19 mouse cellular contexts compared by ENCODE assay signal in the genomic region with DNA sequence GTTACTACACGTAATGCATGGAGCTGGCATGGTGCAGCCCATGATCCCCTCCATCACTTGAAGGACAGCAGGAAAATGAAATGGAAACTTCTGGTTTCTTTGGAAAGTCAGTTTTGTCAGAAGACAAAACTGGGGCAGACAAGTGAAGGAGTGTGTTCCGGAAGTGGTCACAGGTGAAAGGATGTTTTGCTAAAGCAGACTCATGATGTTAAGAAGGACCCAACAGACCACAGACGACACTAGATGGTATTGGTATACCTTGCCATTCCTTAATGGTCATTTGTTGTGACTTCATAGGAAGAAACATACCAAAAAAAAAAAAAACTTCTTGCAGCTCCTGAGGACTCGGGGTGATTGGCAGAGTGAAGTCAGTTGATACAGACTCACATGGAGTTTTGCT. TPM values are rescaled to one million over a fixed set of nuclear protein-coding genes. Genes with fewer than 3 reads are reported as not detected.
DNase-seq lines count a peak whose midpoint lies in the region; ATAC-seq and TF ChIP-seq lines count a peak whose summit lies in the region.
"Had no signal": no experiment of that assay in that cellular context is flagged by ENCODE, and none has a peak within 500 bp of the region (broad histone marks: within the 10 kb centered on the region; RNA-seq: fewer than 3 reads in every experiment).

No protein-coding gene starts in this region.

- H3K27me3 ChIP-seq in heart, embryonic 13.5 days (replicated peaks), result no peaks in the 10 kb centered on the region
- H3K27me3 ChIP-seq in megakaryocyte, embryonic 14.5 days (replicated peaks), result no peaks in the 10 kb centered on the region
- H3K27me3 ChIP-seq: embryonic facial prominence, embryonic 12.5 days; limb, embryonic 13.5 days; lung, embryonic 15.5 days; neural tube, embryonic 15.5 days had no signal

- 80% methylated on average over 4 of the region's 4 CpGs for WGBS in heart, embryonic 13.5 days
- WGBS in olfactory bulb, adult 2 months, result 82% methylated on average over 4 of the region's 4 CpGs

- no peak overlapping the region for H3K9ac ChIP-seq in heart, embryonic 13.5 days
- H3K9ac ChIP-seq: embryonic facial prominence, embryonic 12.5 days; hindbrain, embryonic 14.5 days; limb, embryonic 13.5 days; lung, embryonic 15.5 days; neural tube, embryonic 15.5 days had no signal

- H3K4me2 ChIP-seq in heart, embryonic 13.5 days, result peak overlapping the region; percentile 3; the same call in 1 of the 2 replicates
- H3K4me2 ChIP-seq: embryonic facial prominence, embryonic 12.5 days; hindbrain, embryonic 14.5 days; limb, embryonic 13.5 days; lung, embryonic 15.5 days; neural tube, embryonic 15.5 days had no signal

- TF ChIP-seq CTCF in olfactory bulb, adult 2 months (IDR thresholded peaks at IDR 0.05; ENCODE audit: insufficient read depth, low read depth, low read length), result no peak

- H3K4me3 ChIP-seq in heart, embryonic 13.5 days, result no peak overlapping the region
- H3K4me3 ChIP-seq in megakaryocyte, embryonic 14.5 days (replicated peaks), result peak overlapping the region; percentile 76
- H3K4me3 ChIP-seq in olfactory bulb, adult 2 months (ENCODE audit: insufficient read depth, low read depth, low read length), result no peak overlapping the region
- H3K4me3 ChIP-seq: embryonic facial prominence, embryonic 12.5 days; limb, embryonic 13.5 days; lung, embryonic 15.5 days; neural tube, embryonic 15.5 days had no signal

- no peak for DNase-seq in heart, postnatal 36 days
- DNase-seq in gastrocnemius, adult 8-10 months (ENCODE audit: low spot score in 2 of 2), result no peak
- DNase-seq in spleen, postnatal 36 days (ENCODE audit: low spot score in 2 of 2), result no peak
- DNase-seq: B cell, adult 2 months; cerebellum, adult 8-10 months; midbrain, embryonic 14.5 days; thymus, postnatal 25 days had no signal

- H3K9me3 ChIP-seq in heart, embryonic 13.5 days, result no peaks in the 10 kb centered on the region
- no peaks in the 10 kb centered on the region for H3K9me3 ChIP-seq in megakaryocyte, embryonic 14.5 days
- H3K9me3 ChIP-seq: embryonic facial prominence, embryonic 12.5 days; limb, embryonic 13.5 days; lung, embryonic 15.5 days; neural tube, embryonic 15.5 days had no signal

- H3K4me1 ChIP-seq in heart, embryonic 13.5 days, result peaks cover 24% of the 10 kb centered on the region
- peaks cover 78% of the 10 kb centered on the region for H3K4me1 ChIP-seq in megakaryocyte, embryonic 14.5 days
- peaks cover 2% of the 10 kb centered on the region; the same call in 1 of the 2 replicates for H3K4me1 ChIP-seq in olfactory bulb, adult 2 months (ENCODE audit: control insufficient read depth, insufficient read depth, low read length)
- H3K4me1 ChIP-seq: embryonic facial prominence, embryonic 12.5 days; limb, embryonic 13.5 days had no signal

- H3K27ac ChIP-seq in heart, embryonic 13.5 days (replicated peaks), result no peak overlapping the region
- peak overlapping the region; percentile 37; the same call in 1 of the 2 replicates for H3K27ac ChIP-seq in olfactory bulb, adult 2 months (ENCODE audit: insufficient read depth, low read depth, low read length)
- H3K27ac ChIP-seq: embryonic facial prominence, embryonic 12.5 days; hindbrain, embryonic 14.5 days; limb, embryonic 13.5 days; lung, embryonic 15.5 days; neural tube, embryonic 15.5 days had no signal

- ATAC-seq in heart, embryonic 13.5 days (ENCODE audit: extremely low read depth, insufficient number of reproducible peaks, low FRiP score, low TSS enrichment), result no peak
- no peak for ATAC-seq in megakaryocyte, adult 5-6 weeks (ENCODE audit: poor library complexity, severe bottlenecking)
- ATAC-seq in erythroid progenitor cell, adult 5-6 weeks (replicated peaks; ENCODE audit: low FRiP score, poor library complexity, severe bottlenecking), result 0 out of 2 replicates have a peak, but pooled peaks have one; percentile 5
- ATAC-seq: forebrain, embryonic 16.5 days; intestine, embryonic 16.5 days had no signal

- TF ChIP-seq POLR2A in olfactory bulb, adult 2 months (IDR thresholded peaks at IDR 0.05; ENCODE audit: insufficient read depth, low read depth, low read length), result no peak

- intact Hi-C loops in heart, postnatal 36 days (cut with DNase I), result no loop called here

- 0 out of 2 replicates have a peak, but pooled peaks cover 6% of the 10 kb centered on the region for H3K36me3 ChIP-seq in heart, embryonic 13.5 days
- H3K36me3 ChIP-seq in megakaryocyte, embryonic 14.5 days (replicated peaks; ENCODE audit: low read length), result peaks cover 19% of the 10 kb centered on the region
- H3K36me3 ChIP-seq: embryonic facial prominence, embryonic 12.5 days; neural tube, embryonic 15.5 days had no signal

RNA-seq across cellular contexts. Expression of gene Abi1, which starts 18.7 kb away (rescaled TPM):
- 28.7 and 31.5 TPM in 2 replicates for polyA plus RNA-seq in heart, embryonic 13.5 days (2015; fragmentation: Nextera tagmentation; extraction: Ambion mirVana)
- total RNA-seq in heart, postnatal 36 days (2021), result 10 to 100 TPM; 21.4 to 24.7 TPM
- 61.8 and 70.5 TPM in 2 replicates for polyA plus RNA-seq in megakaryocyte, embryonic 14.5 days (2012; ENCODE audit: insufficient read depth, low replicate concordance)
- total RNA-seq in megakaryocyte, adult 5-6 weeks (2015), result 144 TPM in 2 replicates
- 185 and 235 TPM in 2 replicates for total RNA-seq in megakaryocyte, adult 5-6 weeks (2017)
- total RNA-seq in erythroid progenitor cell, adult 5-6 weeks (2015; ENCODE audit: low replicate concordance), result 75.9 and 81.4 TPM in 2 replicates
- 57.6 and 59.4 TPM in 2 replicates for total RNA-seq in erythroid progenitor cell, adult 5-6 weeks (2017; ENCODE audit: low replicate concordance)
- polyA plus RNA-seq in olfactory bulb, adult 2 months (2012; ENCODE audit: insufficient read depth, insufficient read length, low replicate concordance, missing spikeins), result 578 TPM in 1 of 2 replicates, not detected in the other
- 10 to 100 TPM; 13.1 to 21.7 (median 17.2) TPM for total RNA-seq in gastrocnemius, adult 8-10 months (2022)

RNA-seq across cellular contexts. Expression of gene Acbd5, which starts 46.6 kb away (rescaled TPM):
- polyA plus RNA-seq in heart, embryonic 13.5 days (2015; fragmentation: Nextera tagmentation; extraction: Ambion mirVana), result 24.3 and 26.7 TPM in 2 replicates
- total RNA-seq in heart, postnatal 36 days (2021), result 10 to 100 TPM; 24.8 to 25.4 TPM
- 3.2 TPM in 1 of 2 replicates, not detected in the other for polyA plus RNA-seq in megakaryocyte, embryonic 14.5 days (2012; ENCODE audit: insufficient read depth, low replicate concordance)
- total RNA-seq in megakaryocyte, adult 5-6 weeks (2015), result 28.8 and 31.7 TPM in 2 replicates
- total RNA-seq in megakaryocyte, adult 5-6 weeks (2017), result 47.4 and 48.7 TPM in 2 replicates
- 13.3 and 21.8 TPM in 2 replicates for total RNA-seq in erythroid progenitor cell, adult 5-6 weeks (2015; ENCODE audit: low replicate concordance)
- total RNA-seq in erythroid progenitor cell, adult 5-6 weeks (2017; ENCODE audit: low replicate concordance), result 33.2 and 37.1 TPM in 2 replicates
- polyA plus RNA-seq in olfactory bulb, adult 2 months (2012; ENCODE audit: insufficient read depth, insufficient read length, low replicate concordance, missing spikeins), result not detected in 2 replicates
- total RNA-seq in gastrocnemius, adult 8-10 months (2022), result 10 to 100 TPM; 26.2 to 29.7 (median 27.1) TPM
